Mouse (Mus musculus) heart, embryonic 10.5 days (tissue): ENCODE data around the gene Schip1. TPM values are rescaled to one million over a fixed set of nuclear protein-coding genes. Genes with fewer than 3 reads are reported as not detected.
A peak's percentile ranks its signal among the peaks of the same experiment; 100 is the strongest.

Experiments
- DNase-seq: peaks from one replicate; pipeline ENCODE4 v3.0.0-alpha.2; 2017; ENCODE audit warnings: low spot score
- H3K27ac ChIP-seq: fragments of 300-500 bp; sonication (generic); 2 replicates; pipeline ENCODE4 v1.5.1; 2016; ENCODE audit warnings: mild to moderate bottlenecking
- H3K27me3 ChIP-seq: fragments of 300-500 bp; sonication (generic); 2 replicates; pipeline ENCODE4 v1.6.1; 2016; ENCODE audit warnings: mild to moderate bottlenecking; ENCODE audit not compliant: poor library complexity, insufficient read depth, severe bottlenecking
- H3K36me3 ChIP-seq: fragments of 300-500 bp; sonication (generic); 2 replicates; pipeline ENCODE4 v1.6.1; 2016; ENCODE audit warnings: mild to moderate bottlenecking, moderate library complexity
- H3K4me1 ChIP-seq: fragments of 300-500 bp; sonication (generic); 2 replicates; pipeline ENCODE4 v1.6.1; 2016; ENCODE audit warnings: mild to moderate bottlenecking
- H3K4me3 ChIP-seq: fragments of 300-500 bp; sonication (generic); 2 replicates; pipeline ENCODE4 v1.5.1; 2016; ENCODE audit warnings: mild to moderate bottlenecking, moderate library complexity
- H3K9me3 ChIP-seq: fragments of 300-500 bp; sonication (generic); 2 replicates; pipeline ENCODE4 v1.6.1; 2016; ENCODE audit warnings: mild to moderate bottlenecking, moderate library complexity
- WGBS: fragments of 180-500 bp; shearing (Covaris S2); methylation state at CpG from one replicate; pipeline ENCODE4 v1.1.7; 2016; 5-methylcytosine and 5-hydroxymethylcytosine counted together
- polyA plus RNA-seq: library from polyadenylated mRNA; unstranded; fragments of >200 nt; fragmentation: Nextera tagmentation; extraction: Ambion mirVana; gene quantifications from 2 replicates; pipeline ENCODE4 v1.2.1, GENCODE M21; 2016

Schip1 gene
- polyA plus RNA-seq, 1 experiment from 2014 or later = 71.0 TPM

GRCm38 (mm10) chr3:68483517-68483916 lies 418.9 kb downstream of the Schip1 start:
- Histone ChIP-seq H3K4me1 (peaks cover 9% of the 10 kb centered on the region), H3K27me3 (no peaks in the 10 kb centered on the region), H3K36me3 (no peaks in the 10 kb centered on the region), H3K9me3 (no peaks in the 10 kb centered on the region), H3K27ac (no peak overlapping the region), H3K4me3 (no peak overlapping the region)
- 83% methylated on average over 3 of the region's 3 CpGs for WGBS
- DNase-seq = no peak

- Histone ChIP-seq H3K27me3 (no peaks in the 10 kb centered on the region), H3K9me3 (no peaks in the 10 kb centered on the region), H3K27ac (no peak overlapping the region), H3K36me3 (no peaks in the 10 kb centered on the region), H3K4me3 (no peak overlapping the region), H3K4me1 (peaks cover 9% of the 10 kb centered on the region)
- WGBS = 88% methylated on average over 9 of the region's 9 CpGs
- DNase-seq = no peak
Observed at GRCm38 (mm10) chr3:68484021-68484420, 419.4 kb downstream of the Schip1 start.

- no peaks in the 10 kb centered on the region for H3K36me3 ChIP-seq
- no peaks in the 10 kb centered on the region for H3K27me3 ChIP-seq
- 81% methylated on average over 4 of the region's 4 CpGs for WGBS
- DNase-seq = no peak
- no peaks in the 10 kb centered on the region for H3K9me3 ChIP-seq
- H3K27ac ChIP-seq = no peak overlapping the region
- peaks cover 9% of the 10 kb centered on the region for H3K4me1 ChIP-seq
- H3K4me3 ChIP-seq = no peak overlapping the region
Observed at GRCm38 (mm10) chr3:68484561-68484960, 420.0 kb downstream of the Schip1 start.

- 66% methylated on average over 1 of the region's 1 CpGs for WGBS
- no peak overlapping the region for H3K4me3 ChIP-seq
- H3K27ac ChIP-seq = 0 out of 2 replicates have a peak overlapping the region, but pooled peaks have one; percentile 16
- H3K27me3 ChIP-seq = no peaks in the 10 kb centered on the region
- H3K4me1 ChIP-seq = peaks cover 26% of the 10 kb centered on the region
- DNase-seq = no peak
- H3K36me3 ChIP-seq = no peaks in the 10 kb centered on the region
- H3K9me3 ChIP-seq = no peaks in the 10 kb centered on the region
Observed at GRCm38 (mm10) chr3:68487621-68488020, 423.0 kb downstream of the Schip1 start.

GRCm38 (mm10) chr3:68488316-68488715 lies 423.7 kb downstream of the Schip1 start:
- Histone ChIP-seq H3K27me3 (no peaks in the 10 kb centered on the region), H3K36me3 (no peaks in the 10 kb centered on the region), H3K4me1 (peaks cover 33% of the 10 kb centered on the region), H3K9me3 (no peaks in the 10 kb centered on the region), H3K27ac (no peak overlapping the region), H3K4me3 (no peak overlapping the region)
- 69% methylated on average over 5 of the region's 5 CpGs for WGBS
- peak; percentile 16 for DNase-seq

- Histone ChIP-seq H3K4me1 (peaks cover 53% of the 10 kb centered on the region), H3K27ac (peak overlapping the region; percentile 95), H3K36me3 (no peaks in the 10 kb centered on the region), H3K9me3 (no peaks in the 10 kb centered on the region), H3K27me3 (no peaks in the 10 kb centered on the region), H3K4me3 (no peak overlapping the region)
- WGBS = 68% methylated on average over 6 of the region's 6 CpGs
- peak; percentile 66 for DNase-seq
Observed at GRCm38 (mm10) chr3:68491516-68491915, 426.9 kb downstream of the Schip1 start.

GRCm38 (mm10) chr3:68492066-68492465 lies 427.5 kb downstream of the Schip1 start:
- no peaks in the 10 kb centered on the region for H3K9me3 ChIP-seq
- peak overlapping the region; percentile 95 for H3K27ac ChIP-seq
- H3K4me3 ChIP-seq = peak overlapping the region; percentile 73; the same call in 1 of the 2 replicates
- peaks cover 58% of the 10 kb centered on the region for H3K4me1 ChIP-seq
- H3K27me3 ChIP-seq = no peaks in the 10 kb centered on the region
- peak; percentile 70 for DNase-seq
- 39% methylated on average over 1 of the region's 1 CpGs for WGBS
- no peaks in the 10 kb centered on the region for H3K36me3 ChIP-seq

- Histone ChIP-seq H3K4me1 (peaks cover 58% of the 10 kb centered on the region), H3K4me3 (peak overlapping the region; percentile 73), H3K36me3 (peaks cover 4% of the 10 kb centered on the region; the same call in 1 of the 2 replicates), H3K27me3 (no peaks in the 10 kb centered on the region), H3K27ac (peak overlapping the region; percentile 95), H3K9me3 (no peaks in the 10 kb centered on the region)
- 6% methylated on average over 3 of the region's 3 CpGs for WGBS
- DNase-seq = peak; percentile 77
Observed at GRCm38 (mm10) chr3:68492513-68492912, 427.9 kb downstream of the Schip1 start.

- under 1% methylated on average over 12 of the region's 12 CpGs for WGBS
- H3K4me1 ChIP-seq = peaks cover 51% of the 10 kb centered on the region
- H3K4me3 ChIP-seq = peak overlapping the region; percentile 73
- peaks cover 6% of the 10 kb centered on the region; the same call in 1 of the 2 replicates for H3K36me3 ChIP-seq
- H3K9me3 ChIP-seq = no peaks in the 10 kb centered on the region
- peak; percentile 93 for DNase-seq
- no peaks in the 10 kb centered on the region for H3K27me3 ChIP-seq
- H3K27ac ChIP-seq = peak overlapping the region; percentile 95
Observed at GRCm38 (mm10) chr3:68493170-68493585, 428.6 kb downstream of the Schip1 start.

GRCm38 (mm10) chr3:68493586-68494295 lies 429.1 kb downstream of the Schip1 start:
- Histone ChIP-seq H3K4me3 (peak overlapping the region; percentile 73), H3K4me1 (peaks cover 50% of the 10 kb centered on the region), H3K27ac (peak overlapping the region; percentile 95), H3K36me3 (peaks cover 11% of the 10 kb centered on the region; the same call in 1 of the 2 replicates), H3K9me3 (no peaks in the 10 kb centered on the region), H3K27me3 (no peaks in the 10 kb centered on the region)
- WGBS = under 1% methylated on average over 69 of the region's 70 CpGs
- DNase-seq = peak; percentile 93

GRCm38 (mm10) chr3:68494296-68495095 lies 429.9 kb downstream of the Schip1 start:
- Histone ChIP-seq H3K27ac (peak overlapping the region; percentile 95), H3K27me3 (no peaks in the 10 kb centered on the region), H3K36me3 (peaks cover 11% of the 10 kb centered on the region; the same call in 1 of the 2 replicates), H3K9me3 (no peaks in the 10 kb centered on the region), H3K4me1 (peaks cover 56% of the 10 kb centered on the region), H3K4me3 (peak overlapping the region; percentile 73)
- DNase-seq = peak; percentile 85
- under 1% methylated on average over 68 of the region's 68 CpGs for WGBS

- peak overlapping the region; percentile 95 for H3K27ac ChIP-seq
- H3K36me3 ChIP-seq = peaks cover 11% of the 10 kb centered on the region; the same call in 1 of the 2 replicates
- no peaks in the 10 kb centered on the region for H3K27me3 ChIP-seq
- H3K4me1 ChIP-seq = peaks cover 61% of the 10 kb centered on the region
- WGBS = 0% methylated on average over 38 of the region's 38 CpGs
- no peaks in the 10 kb centered on the region for H3K9me3 ChIP-seq
- H3K4me3 ChIP-seq = peak overlapping the region; percentile 73
- peak; percentile 81 for DNase-seq
Observed at GRCm38 (mm10) chr3:68495096-68495735, 430.6 kb downstream of the Schip1 start.
